Mouse (Mus musculus): ENCODE results near the gene Tuba1c. TPM values are rescaled to one million over a fixed set of nuclear protein-coding genes. Genes with fewer than 3 reads are reported as not detected.
A peak's percentile ranks its signal among the peaks of the same experiment; 100 is the strongest.
"Not testable (repeated sequence)": the region's sequence is repeated elsewhere in the genome, so short reads cannot be mapped to it uniquely, and the experiment has no call there.

The Tuba1c gene
- total RNA-seq, 2 experiments from 2014 or later: 8.2 to 9.4 TPM

GRCm38 (mm10) chr15:99049473-99050253 is 20.0 kb downstream of the Tuba1c start:
- intact Hi-C loops (cut with DNase I): loop anchor here (5.0 to 10.0 kb wide), 3 partner anchors 38 to 225 kb away; partner anchors contain the start of gene C1ql4
- no peak for DNase-seq

DNA sequence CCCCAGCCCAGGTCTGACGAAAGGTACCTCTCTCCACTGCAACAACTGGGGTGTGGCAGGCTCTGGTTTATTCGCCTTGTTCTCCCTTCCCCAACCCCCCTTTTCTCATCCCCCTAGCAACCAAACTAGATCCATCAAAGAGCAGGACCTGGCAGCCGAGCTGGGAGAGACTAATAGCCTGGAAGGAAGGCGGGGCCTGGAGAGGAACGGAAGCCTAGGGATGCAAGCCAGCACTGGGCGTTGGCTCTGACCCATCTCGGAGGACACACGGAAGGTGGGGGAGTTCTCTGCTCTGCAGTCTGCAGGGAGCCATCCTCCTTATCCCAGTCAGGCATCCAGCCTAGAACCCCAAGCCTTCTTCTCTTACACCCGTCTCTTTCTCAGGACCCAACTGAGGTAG is 23.7 kb downstream of the Tuba1c start:
- no peak for DNase-seq
- intact Hi-C loops (cut with DNase I): loop anchor here (5.0 kb wide), 1 partner anchor 34 kb away; the partner anchor contains the start of gene C1ql4

DNA sequence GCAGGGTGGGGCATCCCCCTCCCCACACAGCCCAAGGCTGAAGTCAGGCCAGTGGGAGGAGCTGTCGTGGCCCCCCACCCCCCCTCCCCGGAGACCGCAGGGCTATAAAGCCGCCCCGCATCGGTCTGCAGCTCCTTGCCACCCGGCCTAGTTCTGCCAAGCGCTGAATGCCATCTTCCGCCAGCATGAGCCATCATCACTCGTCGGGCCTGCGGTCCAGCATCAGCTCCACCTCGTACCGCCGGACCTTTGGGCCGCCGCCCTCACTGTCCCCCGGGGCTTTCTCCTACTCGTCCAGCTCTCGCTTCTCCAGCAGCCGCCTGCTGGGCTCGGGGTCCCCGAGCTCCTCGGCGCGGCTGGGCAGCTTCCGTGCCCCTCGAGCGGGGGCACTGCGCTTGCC is 25.3 kb downstream of the Tuba1c start, which contains the start of gene Prph:
Gene Prph (plus strand): TSS at position 135 of the 400 bp plus-strand sequence.
- intact Hi-C loops (cut with DNase I): no loop called here
- DNase-seq: no peak

- intact Hi-C loops (cut with DNase I): no loop called here
- no peak for DNase-seq
These were observed 25.8 kb downstream of the Tuba1c start for GRCm38 (mm10) chr15:99055511-99055961.

DNA sequence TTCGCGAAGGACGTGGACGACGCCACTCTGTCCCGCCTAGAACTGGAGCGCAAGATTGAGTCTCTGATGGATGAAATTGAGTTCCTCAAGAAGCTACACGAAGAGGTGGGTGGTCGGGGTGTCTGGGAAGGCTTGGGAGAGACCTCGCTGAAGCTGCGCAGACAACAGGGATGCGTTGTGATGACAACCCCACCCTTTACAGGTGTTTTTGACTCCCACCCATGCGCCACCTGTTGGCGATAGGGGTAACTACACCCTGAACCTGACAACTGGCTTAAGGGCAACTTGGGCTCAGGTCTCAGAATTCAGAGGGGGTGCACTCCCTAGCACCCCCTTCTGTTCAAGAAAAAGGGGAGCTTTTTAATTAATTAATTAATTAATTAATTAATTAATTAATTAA is 26.6 kb downstream of the Tuba1c start:
- no peak for DNase-seq
- intact Hi-C loops (cut with DNase I): no loop called here

DNA sequence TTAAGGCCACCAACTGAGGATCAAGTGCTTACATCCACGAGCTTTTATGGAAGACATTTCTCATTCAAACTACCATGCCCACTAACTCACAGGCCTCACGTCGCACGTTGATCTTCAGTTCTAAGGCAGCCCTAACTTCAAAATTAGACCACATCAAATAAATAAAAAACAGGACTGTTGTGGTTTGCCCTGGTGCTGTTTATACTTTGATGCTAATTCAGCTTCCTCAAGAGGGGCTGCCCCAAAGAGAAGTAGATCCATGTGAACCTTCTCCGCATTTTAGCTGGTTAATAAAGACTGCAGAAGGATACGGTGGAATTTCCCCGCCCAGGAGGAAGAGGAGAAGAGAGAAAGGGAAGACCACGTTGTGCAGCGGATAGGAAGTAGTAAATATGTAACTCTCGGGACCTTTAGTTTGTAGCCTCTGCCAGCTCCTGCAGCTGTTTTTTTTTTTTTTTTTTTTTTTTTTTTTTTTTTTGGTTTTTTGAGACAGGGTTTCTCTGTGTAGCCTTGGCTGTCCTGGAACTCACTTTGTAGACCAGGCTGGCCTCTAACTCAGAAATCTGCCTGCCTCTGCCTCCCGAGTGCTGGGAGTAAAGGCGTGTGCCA is 36.0 kb downstream of the Tuba1c start:
- intact Hi-C loops (cut with DNase I): no loop called here
- DNase-seq: no peak

DNA sequence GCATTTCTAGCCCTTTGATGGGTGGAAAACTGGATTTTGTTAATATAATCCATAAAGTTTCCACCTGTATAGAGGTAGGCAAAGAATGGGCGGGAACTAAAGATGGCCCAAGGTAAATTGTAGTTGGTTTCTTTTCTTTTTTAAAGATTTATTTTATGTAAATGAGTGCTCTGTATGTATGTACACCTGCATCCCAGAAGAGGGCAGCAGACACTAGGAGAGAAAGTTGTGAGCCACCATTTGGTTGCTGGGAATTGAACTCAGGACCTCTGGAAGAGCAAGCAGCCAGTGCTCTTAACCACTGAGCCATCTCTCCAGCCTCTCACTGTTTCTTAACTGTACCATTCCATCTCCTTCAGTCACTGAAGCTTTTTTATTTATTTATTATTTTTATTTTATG is 42.3 kb downstream of the Tuba1c start:
- intact Hi-C loops (cut with DNase I): no loop called here
- no peak for DNase-seq

GRCm38 (mm10) chr15:99074019-99074599 is 44.4 kb downstream of the Tuba1c start, which contains the start of gene Troap:
Gene Troap, plus strand, starts transcription at chr15:99074575.
- no peak for DNase-seq
- intact Hi-C loops (cut with DNase I): no loop called here

GRCm38 (mm10) chr15:99074600-99075333 is 45.1 kb downstream of the Tuba1c start:
- DNase-seq: peak; percentile 94 to 97
- intact Hi-C loops (cut with DNase I): no loop called here

DNA sequence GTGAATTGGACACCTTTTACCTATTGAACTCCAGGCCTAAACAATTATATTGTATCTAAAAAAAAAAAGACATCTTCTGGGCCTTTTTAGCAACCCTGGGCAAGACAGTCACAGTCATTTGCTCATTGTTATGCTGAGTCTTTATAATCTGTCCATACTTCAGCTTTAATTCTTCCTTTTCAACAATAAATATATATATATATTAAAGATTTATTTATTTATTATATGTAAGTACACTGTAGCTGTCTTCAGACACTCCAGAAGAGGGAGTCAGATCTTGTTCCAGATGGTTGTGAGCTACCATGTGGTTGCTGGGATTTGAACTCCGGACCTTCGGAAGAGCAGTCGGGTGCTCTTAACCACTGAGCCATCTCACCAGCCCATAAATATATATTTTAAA is 46.3 kb downstream of the Tuba1c start:
- intact Hi-C loops (cut with DNase I); DNase-seq: not testable (repeated sequence)

DNA sequence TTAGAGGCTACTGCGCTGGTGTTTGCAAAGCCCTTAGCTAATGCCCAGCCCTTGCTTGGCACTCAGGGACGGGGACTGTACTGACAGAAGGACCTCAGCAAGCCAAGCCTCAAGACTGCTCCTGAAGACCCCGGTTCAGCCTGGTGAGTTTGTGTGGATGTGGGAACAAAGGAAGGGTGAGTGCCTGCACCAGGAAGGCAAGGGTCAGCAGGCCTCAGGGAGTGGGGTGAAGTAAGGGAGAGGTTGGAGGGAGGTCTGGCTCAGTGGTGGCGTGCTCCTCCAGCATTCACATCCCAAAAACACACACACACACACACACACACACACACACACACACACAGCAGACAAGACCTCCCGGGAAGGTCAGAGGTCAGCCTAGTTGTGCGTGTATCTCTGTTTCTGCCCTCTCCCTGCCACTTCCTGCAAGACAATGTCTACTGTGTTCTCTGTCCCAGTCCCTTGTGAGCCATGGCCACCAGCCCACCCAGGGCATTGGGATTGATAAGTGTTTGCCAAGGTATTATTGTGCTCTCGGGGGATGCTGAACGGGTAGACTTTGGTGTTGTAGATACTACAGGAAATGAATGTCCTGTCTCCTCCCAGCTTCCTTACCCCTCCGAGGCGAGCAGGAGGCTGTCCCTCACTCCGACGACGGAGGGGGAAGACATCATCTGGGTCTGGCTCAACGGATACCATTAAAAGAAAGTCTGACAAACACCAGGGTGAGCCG is 48.7 kb downstream of the Tuba1c start:
- no peak for DNase-seq
- intact Hi-C loops (cut with DNase I): no loop called here

- intact Hi-C loops (cut with DNase I): no loop called here
- no peak for DNase-seq
These were observed 50.1 kb downstream of the Tuba1c start for GRCm38 (mm10) chr15:99079804-99080203.

DNA sequence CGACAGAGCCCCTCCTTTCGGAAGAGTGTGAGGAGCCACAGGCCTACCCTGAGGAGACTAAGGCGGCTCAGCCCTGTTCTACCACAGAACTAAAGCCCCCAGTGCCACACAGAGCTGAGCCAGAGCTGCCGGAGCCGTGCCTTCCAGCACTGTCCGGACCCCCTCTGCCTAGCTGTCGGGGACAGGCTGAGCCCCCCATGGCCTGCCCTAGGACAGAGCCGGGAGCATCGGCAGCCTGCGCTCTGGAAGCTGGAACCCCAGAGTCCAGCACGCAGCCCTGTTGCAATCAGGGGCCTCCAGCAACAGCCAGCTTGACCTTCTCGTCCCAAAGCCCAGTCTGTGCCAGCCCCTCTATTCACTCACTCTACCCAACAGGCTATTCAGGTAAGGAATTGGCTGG is 52.6 kb downstream of the Tuba1c start:
- DNase-seq: no peak
- intact Hi-C loops (cut with DNase I): no loop called here

DNA sequence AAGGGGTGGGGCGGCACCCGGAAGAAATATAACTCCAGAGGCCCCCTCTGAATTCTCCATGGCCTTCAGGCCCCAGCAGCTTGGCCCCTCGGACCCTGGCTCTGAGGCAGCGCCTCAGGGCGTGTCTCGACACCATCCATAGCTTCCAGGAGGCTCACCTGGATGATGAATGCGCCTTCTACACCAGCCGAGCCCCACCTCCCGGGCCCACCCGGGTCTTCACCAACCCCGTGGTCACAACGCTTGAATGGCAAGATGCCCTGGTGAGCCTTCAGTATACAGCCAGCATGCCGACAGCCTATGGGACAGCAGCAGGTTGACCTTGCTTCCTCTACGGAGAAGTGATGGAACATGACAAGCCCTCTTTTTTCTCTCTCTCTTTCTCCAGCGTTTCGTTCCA is 53.1 kb downstream of the Tuba1c start:
- intact Hi-C loops (cut with DNase I): no loop called here
- DNase-seq: no peak

GRCm38 (mm10) chr15:99083258-99083657 is 53.6 kb downstream of the Tuba1c start:
- intact Hi-C loops (cut with DNase I): no loop called here
- no peak for DNase-seq

DNA sequence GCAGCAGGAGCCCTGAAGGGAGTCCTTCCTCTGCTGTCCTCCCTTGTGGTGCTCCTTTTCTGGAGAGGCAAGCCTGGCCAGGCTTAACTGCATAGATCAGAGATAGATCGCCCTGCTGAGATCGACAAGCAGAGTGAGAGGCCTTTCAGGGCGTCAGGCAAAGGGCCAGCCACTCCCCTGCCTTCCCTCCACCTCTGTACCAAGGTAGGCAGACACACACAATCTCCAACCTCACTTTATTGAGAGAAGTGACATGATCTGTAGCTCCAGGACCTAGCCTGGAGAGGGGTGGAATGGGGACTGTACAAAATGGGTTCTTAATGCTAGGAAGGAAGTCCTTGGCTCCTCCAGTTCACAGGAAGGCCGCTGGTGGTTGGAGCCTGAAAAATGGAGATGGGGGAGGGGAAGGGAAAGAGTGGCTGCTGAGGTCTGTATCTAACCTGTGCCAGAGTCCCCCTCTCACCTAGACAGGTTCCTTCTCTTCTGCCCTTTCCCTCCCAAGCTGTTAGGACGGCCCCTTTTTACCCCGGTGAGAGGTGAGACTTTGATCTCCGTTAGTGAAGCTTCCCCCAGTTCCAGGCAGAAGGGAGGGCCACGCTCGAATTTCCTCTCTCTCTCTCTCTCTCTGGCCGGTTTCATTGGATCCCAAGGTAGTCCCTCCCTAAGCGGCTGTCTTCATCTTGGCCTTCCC is 54.3 kb downstream of the Tuba1c start:
- intact Hi-C loops (cut with DNase I): no loop called here
- DNase-seq: no peak

DNA sequence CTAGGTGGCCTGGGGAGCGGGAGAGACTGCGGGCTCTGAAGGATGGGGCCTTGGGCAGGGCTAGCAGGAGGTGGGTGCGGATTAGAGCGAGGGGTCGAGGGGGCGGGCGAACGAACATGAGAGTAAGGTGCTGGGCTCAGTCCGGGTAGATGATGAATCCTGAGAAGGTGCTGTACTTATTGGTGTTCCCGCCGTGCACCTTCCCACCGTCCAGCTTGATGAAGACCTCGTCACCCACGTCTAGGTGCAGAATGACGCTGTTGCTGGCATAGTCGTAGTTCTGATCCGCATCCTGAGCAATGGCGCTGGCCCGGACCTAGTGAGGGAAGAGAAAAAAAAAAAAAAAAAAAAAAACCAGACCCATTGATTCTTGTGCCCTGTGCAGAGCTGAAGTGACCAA is 54.9 kb downstream of the Tuba1c start:
- intact Hi-C loops (cut with DNase I): loop anchor here (5.0 kb wide), 1 partner anchor 32 kb away; no protein-coding TSS in a partner anchor
- DNase-seq: no peak

DNA sequence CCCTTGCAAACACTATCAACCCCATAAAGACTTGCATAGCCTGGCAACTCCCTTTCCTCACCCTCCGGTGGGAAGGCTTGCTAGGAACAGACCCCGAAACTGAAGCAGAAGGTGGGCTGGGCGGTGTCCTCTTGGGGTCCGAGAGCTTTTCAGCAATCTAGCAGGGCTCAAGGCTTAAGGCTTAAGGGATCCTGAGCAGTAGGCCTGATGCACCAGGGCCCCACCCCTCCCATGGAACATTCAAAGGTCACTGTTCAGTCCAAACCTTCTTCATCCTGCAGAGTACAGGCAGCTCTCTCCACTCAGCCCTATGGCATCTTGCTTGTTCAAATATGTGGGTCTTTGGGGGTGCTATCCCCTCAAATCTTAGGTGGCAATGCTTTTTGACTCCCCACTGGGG is 56.3 kb downstream of the Tuba1c start:
- DNase-seq: no peak
- intact Hi-C loops (cut with DNase I): loop anchor here (5.0 kb wide), 1 partner anchor 34 kb away; no protein-coding TSS in a partner anchor

Measured in gastrocnemius, postnatal 36 days (tissue).